Mouse (Mus musculus) retina, embryonic 14.5 days (tissue): ENCODE data around the gene Snca.
A peak's percentile ranks its signal among the peaks of the same experiment; 100 is the strongest.

Source experiments
- DNase-seq: peaks from one replicate; pipeline ENCODE4 v3.0.0-alpha.2; 2015; ENCODE audit warnings: low spot score

Gene Snca

DNA sequence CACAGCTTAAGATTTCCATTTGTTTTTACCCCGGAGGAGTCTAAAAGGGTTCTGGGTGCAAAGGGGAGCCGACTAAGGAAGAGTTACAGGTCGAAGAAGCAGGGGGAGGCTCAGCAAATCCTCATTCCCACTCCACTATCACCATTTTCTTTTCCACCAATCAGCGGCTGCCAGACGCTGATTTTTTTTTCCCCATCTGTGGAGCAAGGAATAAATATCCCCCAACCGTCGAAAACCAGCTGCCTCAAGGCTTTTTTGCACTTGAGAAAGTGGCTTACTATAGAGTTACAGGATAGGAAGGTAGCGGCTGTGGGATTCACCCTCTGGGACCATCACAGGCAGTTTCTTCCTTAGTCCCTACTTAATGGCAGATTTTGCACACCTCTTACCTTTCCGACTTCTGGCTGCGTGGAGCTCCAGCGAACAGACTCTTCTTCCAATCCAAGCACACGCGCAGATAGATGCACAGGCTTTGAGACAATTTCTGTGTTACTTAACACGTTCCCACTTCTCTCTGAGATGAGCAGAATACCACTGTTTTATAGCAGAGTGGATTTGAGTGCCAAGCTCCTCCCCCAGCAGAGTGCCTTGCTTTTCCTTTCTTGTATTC is at the start of gene Snca:
Snca (minus strand) TSS at position 574 of the 610 bp plus-strand sequence.
- DNase-seq, result peak; percentile 71

DNA sequence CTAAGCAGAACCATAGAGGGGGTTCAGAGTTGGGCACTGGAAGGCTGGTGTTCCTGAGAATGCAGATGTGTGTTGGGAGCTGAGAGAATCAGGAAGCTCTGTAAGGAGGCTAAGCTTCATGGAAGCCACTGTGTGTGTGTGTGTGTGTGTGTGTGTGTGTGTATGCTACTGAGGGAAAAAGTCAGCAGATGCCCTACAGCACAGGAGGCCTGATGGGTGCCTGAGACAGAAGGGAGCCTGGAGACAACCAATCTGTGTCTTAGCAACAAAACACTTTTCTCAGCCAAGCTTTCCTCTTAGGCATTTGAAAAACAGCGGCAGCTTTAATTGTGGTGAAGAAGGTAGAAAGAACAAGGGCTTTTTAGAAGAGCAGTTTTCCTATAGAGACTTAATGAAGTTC is 40.5 kb upstream of the Snca start:
- DNase-seq, result peak; percentile 13

DNA sequence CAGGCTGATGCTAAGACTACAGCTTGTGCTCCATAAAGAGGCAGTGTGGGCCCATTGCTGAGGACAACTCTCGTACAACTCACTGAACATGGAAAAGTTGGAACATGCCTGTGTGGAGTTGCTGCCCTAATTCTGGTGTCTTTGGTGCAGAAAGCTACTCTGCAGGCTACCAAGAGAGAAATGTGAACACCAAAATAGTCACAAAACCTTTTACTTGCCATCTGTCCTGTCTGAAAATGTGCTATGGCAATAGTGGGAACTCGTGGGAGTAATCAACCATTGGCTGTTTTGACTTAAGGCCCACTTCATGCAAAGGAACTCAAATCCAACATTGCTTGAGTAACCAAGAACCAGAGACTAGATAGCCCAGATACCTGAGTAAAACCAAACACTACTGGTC is 26.9 kb upstream of the Snca start:
- no peak for DNase-seq

DNA sequence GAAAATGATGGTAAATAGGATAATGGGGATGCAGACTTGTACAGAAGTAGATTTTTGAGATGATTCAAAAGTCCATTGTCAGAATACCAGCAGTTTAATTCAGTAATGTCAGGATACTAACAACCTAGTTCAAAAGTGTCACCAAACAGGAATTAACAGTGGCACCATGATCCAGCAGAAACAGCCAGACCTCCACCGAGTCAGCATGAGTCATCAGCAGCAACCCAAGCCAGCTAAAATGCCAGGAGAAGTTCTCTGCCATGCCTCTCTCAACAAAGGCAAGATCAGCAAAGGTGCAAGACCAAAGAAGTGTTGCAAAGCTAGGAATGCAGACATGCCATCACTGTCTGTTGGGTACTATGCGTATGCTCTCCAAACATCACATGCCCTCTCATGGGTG is 22.0 kb upstream of the Snca start:
- DNase-seq, result no peak

DNA sequence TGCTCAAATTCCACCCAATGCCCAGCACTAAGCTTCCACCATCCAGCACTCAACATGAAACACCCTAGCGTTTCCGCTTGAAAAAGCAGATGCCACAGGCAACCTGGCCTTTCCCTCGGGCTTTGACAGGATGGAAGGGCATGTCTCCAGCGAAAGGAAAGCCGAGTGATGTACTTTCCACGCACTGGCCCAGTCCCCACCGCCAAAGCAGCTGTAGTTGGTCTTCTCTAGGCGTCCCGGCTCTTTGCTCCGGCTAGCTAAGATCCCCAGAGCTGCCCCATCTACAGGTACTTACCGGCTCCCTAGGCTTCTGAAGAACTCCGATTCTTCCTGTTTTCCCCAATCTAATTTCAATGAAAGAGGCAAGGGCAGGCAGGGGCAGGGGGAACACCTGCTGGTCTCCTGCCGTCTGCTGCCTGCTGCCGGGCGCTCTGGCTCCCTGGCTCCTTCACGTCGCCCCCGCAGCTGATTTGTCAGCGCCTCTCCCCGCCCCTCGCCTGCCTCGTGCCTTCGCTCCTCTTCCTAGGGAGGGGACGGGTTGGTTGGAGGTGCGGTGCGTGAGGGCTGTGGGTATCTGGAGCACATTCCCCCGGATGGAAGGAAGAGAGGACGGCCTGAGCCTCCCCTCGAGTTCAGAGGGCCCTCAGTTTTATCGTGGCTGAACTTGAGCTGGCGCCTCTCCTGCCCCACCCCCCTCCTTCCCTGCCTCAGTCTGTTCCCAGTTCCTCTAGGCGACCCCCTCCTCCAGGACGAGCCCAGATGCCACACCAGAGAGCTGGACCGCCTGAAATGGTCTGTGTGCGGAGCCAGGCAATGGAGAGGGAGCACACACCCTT is 1.0 kb downstream of the Snca start:
- peak; percentile 80 for DNase-seq

DNA sequence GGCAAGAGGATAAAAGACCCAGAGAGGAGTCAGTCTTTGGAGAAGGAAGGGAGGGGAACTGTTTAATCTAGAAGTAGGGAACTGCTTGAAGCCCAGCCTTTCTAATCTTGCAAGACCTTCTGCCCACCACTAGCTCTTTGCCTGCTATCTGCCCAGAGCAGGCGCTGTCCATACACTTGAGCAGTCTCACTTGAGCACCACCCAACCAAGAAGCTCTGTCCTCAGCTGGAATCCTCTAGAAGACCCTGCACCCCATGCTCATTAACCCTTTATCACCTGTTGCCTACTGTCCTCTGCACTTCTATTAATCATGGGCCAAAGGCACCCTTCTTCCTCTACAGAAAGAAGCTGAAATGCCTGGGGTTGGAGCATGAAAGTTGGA is 1.6 kb downstream of the Snca start:
- DNase-seq, result peak; percentile 28

DNA sequence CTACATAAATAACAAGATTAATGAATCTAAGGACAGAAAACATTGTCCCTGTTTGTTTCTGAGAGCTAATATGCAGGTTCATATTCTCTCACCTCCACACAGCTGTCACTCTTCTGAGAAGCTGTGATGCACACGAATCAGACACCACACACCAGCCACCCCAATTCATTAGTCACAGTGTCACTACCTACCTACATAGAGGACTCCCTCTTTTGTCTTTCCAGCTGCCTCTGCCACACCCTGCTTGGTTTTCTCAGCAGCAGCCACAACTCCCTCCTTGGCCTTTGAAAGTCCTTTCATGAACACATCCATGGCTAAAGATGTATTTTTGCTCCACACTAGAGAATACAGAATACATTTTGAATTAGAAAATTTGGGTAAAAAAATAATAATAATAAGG is 2.4 kb downstream of the Snca start:
- no peak for DNase-seq

DNA sequence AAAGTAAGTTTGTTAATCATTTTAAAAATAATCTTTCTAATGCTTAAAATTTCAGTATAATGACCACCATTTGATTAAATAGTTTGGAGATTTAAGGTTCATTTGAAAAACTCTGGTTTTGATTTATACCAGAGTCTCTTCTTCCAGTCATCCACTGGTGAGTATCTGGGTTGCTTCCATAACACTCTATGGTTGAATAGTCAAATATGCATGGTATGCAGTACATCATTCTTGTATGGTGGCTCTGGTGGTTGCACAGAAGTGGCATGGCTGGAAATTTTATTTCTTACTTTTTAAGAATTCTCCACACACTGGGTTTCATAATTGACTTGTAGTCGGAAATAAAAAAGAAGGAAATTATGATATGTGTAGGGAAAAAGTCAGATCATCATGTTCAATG is 10.4 kb downstream of the Snca start:
- no peak for DNase-seq

DNA sequence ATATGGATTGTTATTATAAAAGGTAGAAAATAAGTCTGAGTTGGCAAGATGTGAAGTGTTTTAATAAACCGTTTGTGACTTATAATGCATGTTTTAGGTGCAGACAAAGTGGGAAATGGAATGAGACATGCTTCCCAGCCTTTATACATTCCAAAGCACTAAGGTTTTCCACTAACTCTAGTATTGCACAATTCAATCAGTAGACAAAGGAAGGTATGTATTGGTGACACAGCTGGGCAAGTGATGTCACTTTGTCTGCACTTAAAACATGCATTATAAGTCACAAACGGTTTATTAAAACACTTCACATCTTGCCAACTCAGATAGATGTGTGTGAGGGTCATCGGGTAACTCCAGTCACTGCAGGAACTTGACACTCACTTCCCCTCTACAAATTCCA is 16.1 kb downstream of the Snca start:
- DNase-seq, result no peak

DNA sequence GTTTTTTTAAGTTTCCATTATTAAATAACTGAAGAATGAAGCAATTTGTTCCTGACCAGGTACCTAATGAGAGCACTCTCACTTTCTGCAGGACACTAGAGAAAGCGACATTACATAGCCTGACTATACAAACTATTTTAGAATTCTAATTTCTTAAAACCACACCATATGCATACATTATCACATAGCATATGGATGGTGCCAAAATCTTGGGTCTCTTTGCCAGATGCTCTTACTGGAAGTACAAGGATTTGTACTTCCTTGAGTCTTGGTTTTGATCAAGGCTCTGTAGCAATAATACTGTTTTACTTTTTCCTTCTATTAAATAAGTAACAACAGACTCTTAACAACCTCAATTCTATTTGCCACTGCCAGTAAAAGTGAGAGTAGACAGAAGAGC is 31.4 kb downstream of the Snca start:
- no peak for DNase-seq

DNA sequence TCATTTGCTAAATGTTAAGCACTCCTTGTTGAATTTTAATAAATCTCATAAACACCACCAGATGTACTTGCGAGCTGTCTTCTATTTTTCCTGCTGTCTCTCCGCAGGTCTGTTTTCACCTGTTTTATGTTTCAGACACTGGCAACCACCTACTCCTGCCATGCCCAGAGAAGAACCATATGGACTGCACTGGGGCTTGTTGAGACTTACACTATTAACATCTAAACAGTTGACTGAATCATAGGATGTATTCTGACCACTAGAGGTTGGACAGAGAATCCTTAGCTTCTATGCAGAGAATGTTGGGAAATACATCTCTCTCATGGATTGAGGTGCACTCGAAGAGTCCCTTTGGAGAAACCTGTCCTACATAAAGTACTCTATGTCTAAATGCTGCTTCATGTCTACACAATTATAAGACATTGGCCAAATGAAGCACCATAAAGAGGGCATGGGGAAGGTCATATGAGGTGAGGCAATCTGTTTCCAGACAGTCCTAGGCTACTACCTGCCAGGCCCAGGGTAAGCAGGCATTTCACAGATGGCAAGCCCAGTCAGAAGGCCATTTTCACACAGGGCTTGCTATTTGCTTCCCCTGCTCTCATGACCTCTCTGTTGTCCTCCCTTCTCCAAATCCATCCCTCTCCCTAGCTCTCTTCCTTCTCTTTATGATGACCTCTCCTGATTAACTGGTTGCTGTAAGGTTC is 35.8 kb downstream of the Snca start:
- DNase-seq, result no peak

DNA sequence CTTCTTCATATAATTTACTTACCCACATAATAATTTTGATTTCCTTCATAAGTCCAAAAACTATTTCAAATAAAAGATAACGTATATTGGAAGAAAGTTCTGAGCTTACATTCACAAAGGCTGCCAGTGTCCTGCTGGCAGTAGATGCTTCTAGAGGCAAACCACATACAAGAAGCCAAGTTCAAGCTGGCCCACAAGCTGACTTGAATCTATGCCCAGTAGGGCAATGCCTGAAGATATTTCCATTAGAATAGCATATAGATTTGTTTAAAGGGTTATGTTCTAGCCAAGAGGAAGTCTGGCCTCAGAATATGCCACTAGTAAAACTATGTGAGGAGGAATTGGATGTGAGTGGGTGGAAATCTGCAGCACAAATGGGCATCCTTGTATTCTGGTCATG is 42.7 kb downstream of the Snca start:
- DNase-seq, result no peak

DNA sequence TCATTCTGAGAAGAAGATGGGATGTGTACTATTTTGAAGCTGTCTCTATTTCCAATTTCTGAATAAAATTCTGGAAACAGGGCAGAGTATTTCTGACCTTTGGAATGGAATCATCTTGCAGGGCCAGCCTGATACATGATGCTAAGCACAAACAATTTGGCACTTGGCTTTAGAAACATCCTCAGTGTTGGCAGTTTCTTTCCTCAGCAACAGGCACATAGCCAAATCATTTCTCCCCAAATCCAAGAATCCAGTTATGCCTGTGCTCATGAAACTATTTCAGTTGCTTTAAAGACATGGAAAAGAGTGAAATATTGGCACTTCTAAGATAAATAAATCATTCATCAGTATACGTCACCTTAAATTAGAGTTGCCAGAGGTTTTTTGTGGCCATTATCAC is 57.8 kb downstream of the Snca start:
- no peak for DNase-seq

DNA sequence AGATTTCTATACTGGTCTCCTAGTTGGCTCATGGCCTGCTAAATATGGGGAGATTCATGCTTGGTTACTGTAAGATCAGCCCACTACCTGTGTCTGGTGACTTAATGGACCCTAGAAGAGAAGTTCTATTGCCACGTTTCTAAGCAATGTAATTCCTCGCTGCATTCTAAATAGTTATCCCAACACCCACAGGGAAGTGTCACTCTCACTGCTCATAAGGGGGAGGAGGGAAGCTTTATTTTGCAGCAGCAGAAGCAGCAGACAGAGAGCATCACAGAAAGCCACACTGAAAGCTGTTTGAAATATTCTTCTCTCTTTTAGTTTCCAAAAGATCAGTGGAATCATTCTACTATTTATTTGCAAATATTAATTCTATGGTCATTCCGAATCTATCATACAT is 64.0 kb downstream of the Snca start:
- DNase-seq, result no peak

DNA sequence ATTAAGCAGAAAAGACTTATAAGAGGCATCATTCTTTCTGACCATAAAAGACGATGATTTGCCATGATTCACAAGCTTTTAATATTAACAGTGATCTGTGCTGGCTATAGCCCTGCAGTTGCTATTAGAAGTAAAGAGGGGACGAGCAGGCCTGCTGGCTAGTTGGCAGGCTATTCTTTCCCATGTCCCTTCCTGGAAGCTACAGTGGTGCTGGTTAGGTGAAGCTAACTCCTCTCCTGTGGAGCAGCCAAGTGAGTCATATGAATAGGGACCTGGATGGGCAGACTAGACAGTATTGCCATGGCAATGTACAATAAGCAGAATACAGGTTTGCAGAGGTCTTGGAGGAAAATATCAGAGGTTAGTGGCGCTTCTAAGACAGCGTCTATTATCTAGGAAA is 66.8 kb downstream of the Snca start:
- no peak for DNase-seq

DNA sequence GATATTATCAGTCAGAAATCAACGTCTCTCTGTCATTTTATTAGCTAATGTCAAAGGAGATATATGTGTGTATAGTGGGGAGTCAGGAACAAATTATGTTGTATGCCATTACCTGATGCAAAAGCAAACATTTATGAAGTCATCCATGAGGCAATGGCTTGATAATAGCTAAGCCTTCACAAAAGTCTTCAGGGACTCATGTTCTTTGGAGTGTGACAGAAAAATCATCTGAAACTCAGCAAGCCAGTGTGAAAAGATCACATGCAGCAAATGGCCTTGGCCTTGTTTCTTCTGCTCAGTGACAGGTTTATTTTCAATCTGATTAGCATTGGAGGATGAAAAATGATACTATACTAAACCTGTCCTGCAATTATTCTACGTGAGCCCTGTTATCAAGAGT is 67.9 kb downstream of the Snca start:
- no peak for DNase-seq

DNA sequence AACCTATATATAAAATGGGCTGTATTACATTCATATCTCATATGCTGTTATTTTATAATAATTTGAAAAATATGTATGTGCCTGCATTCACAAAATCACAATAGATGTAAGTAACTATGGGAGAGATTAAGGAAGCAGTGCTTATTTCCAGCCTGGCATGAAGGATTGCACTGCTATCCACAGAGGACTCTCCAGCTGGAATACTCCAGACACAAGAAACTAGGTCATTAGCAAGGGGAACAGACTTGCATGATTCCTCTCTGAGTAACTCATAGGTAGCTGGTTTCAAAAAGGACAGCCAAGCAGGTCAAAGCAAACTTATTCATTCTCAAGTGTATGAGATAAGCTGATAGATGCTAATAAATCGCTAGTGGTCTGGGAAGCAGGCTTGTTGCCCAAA is 74.7 kb downstream of the Snca start:
- no peak for DNase-seq

DNA sequence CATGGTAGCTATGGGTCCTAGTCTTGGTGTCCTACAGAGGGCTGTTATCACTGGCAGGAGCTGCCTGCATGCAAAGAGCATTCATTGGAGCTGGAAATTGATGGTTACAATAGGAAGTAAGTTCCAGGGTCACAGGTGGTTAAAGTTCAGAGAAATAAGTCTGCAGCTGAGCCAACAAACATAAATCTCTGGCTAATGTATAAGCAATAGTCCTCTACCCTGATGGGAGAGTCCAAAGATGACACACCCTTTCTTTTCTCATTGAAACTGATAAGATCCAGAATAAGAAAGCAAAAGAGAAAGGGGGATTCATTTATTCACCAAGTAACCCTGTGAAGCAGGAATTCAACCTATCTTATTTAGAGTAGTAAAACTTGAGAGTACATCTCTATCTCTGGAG is 83.7 kb downstream of the Snca start:
- DNase-seq, result no peak

DNA sequence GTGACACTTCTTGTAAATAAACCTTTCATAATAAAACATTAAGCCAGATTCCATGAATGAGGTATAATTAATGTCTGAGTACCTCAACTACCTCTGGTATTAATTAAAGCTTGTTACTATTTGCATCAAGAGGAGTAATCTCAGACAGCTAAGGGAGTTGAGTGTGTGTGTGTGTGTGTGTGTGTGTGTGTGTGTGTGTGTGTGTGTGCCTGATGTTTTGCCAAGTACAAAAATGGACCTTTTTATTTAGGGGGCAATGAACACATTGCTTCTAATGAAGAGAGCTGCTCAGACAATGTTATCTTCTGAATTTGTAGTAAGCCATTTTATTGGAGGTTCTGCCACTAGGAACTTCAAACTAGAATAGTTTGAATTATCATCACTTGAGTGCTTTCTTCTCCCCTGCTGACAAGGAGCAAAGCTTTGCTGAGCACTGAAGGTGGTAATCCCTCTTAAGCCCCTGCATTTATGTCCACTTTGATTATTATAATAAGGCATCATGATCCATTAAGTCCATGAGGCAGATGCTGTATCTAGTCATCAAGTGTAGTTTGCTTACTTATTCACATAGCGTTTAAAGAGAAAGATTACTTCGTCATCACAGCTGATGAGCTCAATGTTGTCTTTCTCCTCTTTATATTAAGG is 88.1 kb downstream of the Snca start:
- peak; percentile 96 for DNase-seq

DNA sequence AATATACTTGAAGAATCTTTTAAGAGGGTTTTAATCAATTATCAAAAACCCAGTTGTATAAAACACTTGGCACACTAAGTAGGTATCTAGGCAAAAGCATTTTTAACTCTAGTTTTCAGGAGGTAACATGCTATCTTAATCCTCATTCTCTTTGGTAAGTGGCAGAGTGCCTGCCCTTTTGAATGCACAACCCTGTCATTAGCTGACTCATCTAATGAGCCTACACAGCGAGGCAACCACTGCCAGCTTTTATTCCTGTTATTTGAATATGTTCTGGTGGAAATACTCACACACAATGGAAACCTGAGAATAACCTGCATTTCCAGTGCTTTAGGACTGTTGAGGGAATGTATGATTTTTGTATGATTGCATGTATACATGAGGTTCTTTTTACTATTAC is 89.9 kb downstream of the Snca start:
- no peak for DNase-seq

DNA sequence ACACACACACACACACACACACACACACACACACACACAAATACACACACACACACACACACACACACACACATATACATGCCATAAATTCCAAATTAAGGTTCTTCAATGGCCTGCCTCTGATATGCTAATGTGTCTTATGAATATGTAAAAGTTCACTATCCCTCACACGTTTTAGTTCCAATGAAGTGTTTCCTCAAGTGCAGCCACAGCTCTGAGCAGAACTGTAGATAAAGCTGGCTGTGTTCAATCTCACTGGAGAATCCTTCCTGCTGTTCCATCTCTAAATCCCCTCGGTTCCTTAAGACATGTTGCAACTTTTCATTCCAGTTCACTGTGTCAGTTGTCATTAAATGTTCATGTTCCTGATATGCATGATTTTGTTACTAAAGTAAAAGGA is 98.5 kb downstream of the Snca start:
- no peak for DNase-seq

DNA sequence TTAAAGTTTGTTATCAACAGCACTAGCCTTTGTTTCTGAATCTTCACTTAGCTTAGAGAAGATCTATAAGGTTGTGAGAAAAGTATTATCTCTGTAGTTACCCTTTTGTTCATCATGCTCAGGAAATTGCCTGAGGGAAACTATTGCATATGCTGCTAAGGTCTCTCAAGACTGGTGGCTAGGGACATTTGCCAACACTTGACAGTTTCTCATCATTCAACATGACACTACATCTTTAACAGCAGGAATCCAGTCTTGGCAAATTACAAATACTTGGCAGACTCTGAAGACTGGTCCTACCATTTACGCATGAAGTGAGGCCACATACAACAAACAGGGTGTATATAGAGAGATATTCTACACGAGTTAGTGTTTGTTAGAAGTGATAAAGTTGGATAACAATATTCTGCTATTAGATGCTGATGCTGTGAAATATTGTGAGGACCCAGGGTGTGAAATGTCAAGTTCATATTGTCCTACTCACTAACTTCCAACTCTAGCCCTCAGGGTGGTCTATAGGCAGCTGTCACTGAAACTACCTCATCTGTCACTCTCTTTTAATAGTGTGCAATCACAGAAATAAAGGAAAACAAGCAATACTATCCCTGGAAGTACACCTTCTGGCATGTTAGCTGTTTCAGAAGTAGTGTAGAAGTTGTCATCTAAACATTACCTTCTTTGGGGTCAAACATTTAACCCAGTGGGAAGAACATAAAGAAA is 105.4 kb downstream of the Snca start:
- DNase-seq, result no peak
